Mouse (Mus musculus): Measurements from ENCODE around the gene Klb. TPM values are rescaled to one million over a fixed set of nuclear protein-coding genes. Genes with fewer than 3 reads are reported as not detected.

Gene Klb
- total RNA-seq, 2 experiments from 2014 or later = 0.20 TPM; not detected in 1

- no peak for TF ChIP-seq CTCF (IDR thresholded peaks at IDR 0.05)
These were observed 77.1 kb downstream of the Klb start for GRCm38 (mm10) chr5:65425251-65425650.

GRCm38 (mm10) chr5:65428321-65428720, 80.2 kb downstream of the Klb start:
- intact Hi-C loops (cut with DNase I) = no loop called here
- DNase-seq = no peak
- no peak for TF ChIP-seq CTCF (IDR thresholded peaks at IDR 0.05)
- Histone ChIP-seq H3K4me3 (no peak overlapping the region), H3K27ac (no peak overlapping the region)

More at GRCm38 (mm10) chr5:65425251-65425650, 77.1 kb downstream of the Klb start:
- Histone ChIP-seq H3K4me3 (no peak overlapping the region), H3K27ac (no peak overlapping the region)
- DNase-seq = no peak
- intact Hi-C loops (cut with DNase I) = no loop called here

- intact Hi-C loops (cut with DNase I) = no loop called here
- no peak overlapping the region for H3K4me3 ChIP-seq
- no peak overlapping the region for H3K27ac ChIP-seq
- no peak for DNase-seq
- no peak for TF ChIP-seq CTCF (IDR thresholded peaks at IDR 0.05)
These were observed 81.3 kb downstream of the Klb start for GRCm38 (mm10) chr5:65429441-65429840.

Other genes starting within 250 kb of the Klb start
- gene Klhl5, start 240.8 kb upstream of the Klb start, total RNA-seq (2021) = 1 to 10 TPM; 5.1 to 5.9 TPM
- gene Wdr19, start 148.6 kb upstream of the Klb start, total RNA-seq (2021) = 1 to 10 TPM in 1 of 2 experiments, under 1 TPM in 1; 0.95 to 1.7 TPM
- gene Rfc1, start 12.6 kb upstream of the Klb start, total RNA-seq (2021) = 10 to 100 TPM; 26.3 to 27.7 TPM
- gene Rpl9, start 43.1 kb downstream of the Klb start, total RNA-seq (2021) = 100 to 1,000 TPM; 502 to 606 TPM
- 10 to 100 TPM; 38.8 to 41.3 TPM for gene Lias, start 43.2 kb downstream of the Klb start, total RNA-seq (2021)
- gene Ugdh, start 87.6 kb downstream of the Klb start, total RNA-seq (2021) = 10 to 100 TPM in 1 of 2 experiments, 1 to 10 TPM in 1; 5.8 to 12.0 TPM
- not detected for gene Gm43552, start 144.5 kb downstream of the Klb start, total RNA-seq (2021)
- 10 to 100 TPM; 39.2 to 41.7 TPM for gene Smim14, start 188.9 kb downstream of the Klb start, total RNA-seq (2021)
- 10 to 100 TPM; 62.1 to 65.9 TPM for gene Ube2k, start 188.9 kb downstream of the Klb start, total RNA-seq (2021)